Mouse (Mus musculus): Measurements from ENCODE around the gene Cyb561d2.

Cyb561d2 gene

GRCm38 (mm10) chr9:107521711-107522399 lies 20.1 kb downstream of the Cyb561d2 start:
- no peak for TF ChIP-seq GATA4 (IDR thresholded peaks at IDR 0.05; ENCODE audit: insufficient replicate concordance, low read length)

GRCm38 (mm10) chr9:107521190-107521589 lies 20.8 kb downstream of the Cyb561d2 start:
- TF ChIP-seq GATA4 (IDR thresholded peaks at IDR 0.05; ENCODE audit: insufficient replicate concordance, low read length) = no peak

DNA sequence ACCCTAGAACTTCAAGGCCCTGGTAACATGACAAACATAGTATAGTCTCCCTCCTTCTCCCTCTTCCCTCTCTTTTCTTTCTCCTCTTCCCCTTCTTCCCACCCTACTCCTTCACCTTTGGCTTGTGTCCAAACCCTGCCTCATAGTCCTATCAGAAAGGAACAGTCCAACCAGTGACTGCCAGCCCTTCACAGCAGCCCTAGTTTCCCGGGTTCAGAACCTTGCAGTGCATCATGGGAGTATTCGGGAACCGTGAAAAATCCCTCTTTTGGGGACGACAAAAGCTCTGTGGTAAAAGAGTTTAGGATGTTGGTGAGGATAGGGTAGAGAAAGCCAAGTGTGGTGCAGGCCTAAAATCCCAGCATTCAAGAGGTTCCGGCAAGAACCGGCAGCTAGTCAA lies 21.7 kb downstream of the Cyb561d2 start:
- TF ChIP-seq GATA4 (IDR thresholded peaks at IDR 0.05; ENCODE audit: insufficient replicate concordance, low read length) = no peak

- TF ChIP-seq GATA4 (IDR thresholded peaks at IDR 0.05; ENCODE audit: insufficient replicate concordance, low read length) = no peak
These were observed 27.6 kb downstream of the Cyb561d2 start for GRCm38 (mm10) chr9:107514303-107514955.

- no peak for TF ChIP-seq GATA4 (IDR thresholded peaks at IDR 0.05; ENCODE audit: insufficient replicate concordance, low read length)
These were observed 29.7 kb downstream of the Cyb561d2 start for GRCm38 (mm10) chr9:107512326-107512725.

GRCm38 (mm10) chr9:107511436-107511835 lies 30.6 kb downstream of the Cyb561d2 start:
- no peak for TF ChIP-seq GATA4 (IDR thresholded peaks at IDR 0.05; ENCODE audit: insufficient replicate concordance, low read length)

- no peak for TF ChIP-seq GATA4 (IDR thresholded peaks at IDR 0.05; ENCODE audit: insufficient replicate concordance, low read length)
These were observed 31.5 kb downstream of the Cyb561d2 start for GRCm38 (mm10) chr9:107510384-107511100.

GRCm38 (mm10) chr9:107508266-107508665 lies 33.7 kb downstream of the Cyb561d2 start:
- no peak for TF ChIP-seq GATA4 (IDR thresholded peaks at IDR 0.05; ENCODE audit: insufficient replicate concordance, low read length)

DNA sequence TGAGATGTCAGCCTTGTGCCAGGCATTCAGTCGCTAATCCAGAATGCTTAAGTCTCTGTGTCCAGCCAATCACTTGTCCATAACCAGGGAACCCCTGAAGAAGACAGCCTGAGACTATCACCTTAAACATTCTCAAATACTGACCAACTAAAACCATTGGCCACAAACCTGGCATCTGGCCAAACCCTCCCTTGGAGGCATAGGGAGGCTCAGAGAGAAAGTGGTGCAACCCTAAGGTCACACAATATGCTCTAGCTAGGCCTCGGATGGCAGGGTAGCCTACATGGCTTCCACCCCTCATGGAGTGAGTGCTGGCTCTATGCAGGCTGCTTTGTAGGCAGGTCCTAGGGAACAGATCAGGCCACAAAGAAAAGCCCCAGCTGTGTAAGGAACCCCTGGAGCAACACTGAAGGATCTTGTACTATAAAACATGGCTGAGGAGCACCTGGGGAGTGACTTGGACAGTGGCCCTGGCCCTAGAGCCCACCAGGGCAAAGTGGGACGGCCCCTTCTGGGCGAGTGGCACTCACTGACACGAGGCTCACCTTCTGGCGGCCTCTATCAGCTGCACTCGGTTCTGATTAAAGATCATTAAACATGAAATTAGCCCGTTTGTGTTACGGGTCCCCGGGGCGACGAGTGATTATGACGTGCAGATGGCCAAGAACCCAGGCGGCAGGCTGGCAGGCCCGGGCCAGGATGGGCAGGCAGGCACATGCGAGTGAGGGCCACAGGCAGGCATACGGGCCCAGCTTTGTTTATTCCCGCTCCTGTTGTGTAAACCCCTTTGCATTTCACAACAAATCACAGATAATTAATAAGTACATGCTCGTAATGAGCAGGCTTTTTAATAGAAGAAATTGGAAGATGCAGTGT lies 37.1 kb downstream of the Cyb561d2 start:
- no peak for TF ChIP-seq GATA4 (IDR thresholded peaks at IDR 0.05; ENCODE audit: insufficient replicate concordance, low read length)

DNA sequence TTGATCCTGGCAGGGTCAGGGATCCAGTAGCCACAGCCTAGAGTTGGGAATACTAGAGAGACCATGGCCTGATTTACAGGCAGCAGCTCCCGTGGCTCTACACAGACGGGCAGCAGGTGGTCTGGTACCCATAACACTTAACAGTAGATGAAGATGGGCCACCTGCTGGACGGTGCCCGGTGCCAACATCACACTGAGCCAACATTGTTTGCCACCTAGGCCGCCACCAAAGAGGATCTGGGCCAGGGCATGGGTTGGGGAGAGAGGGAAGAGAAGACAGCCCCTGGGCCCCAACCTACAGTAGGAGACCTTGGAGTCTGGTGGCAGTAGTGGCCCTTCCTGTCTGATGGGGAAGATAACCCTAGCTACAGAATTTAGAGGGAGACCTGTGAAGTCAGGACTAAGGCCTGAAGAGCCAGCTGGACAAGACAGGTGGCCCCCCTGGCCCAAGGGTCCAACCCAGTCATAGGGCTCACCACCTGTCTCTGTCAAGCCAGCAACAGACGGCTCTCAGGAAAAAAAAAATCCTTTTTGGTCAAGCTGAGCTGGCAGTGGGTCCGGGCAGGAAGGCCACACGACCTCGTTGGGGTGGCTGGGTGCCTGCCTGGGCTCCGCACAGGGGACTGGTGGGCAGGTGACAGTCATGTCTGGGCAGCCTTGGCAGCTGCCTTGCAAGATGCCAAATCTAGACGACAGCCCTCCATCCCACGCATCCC lies 39.7 kb downstream of the Cyb561d2 start:
- TF ChIP-seq GATA4 (IDR thresholded peaks at IDR 0.05; ENCODE audit: insufficient replicate concordance, low read length) = no peak

GRCm38 (mm10) chr9:107500708-107501286 lies 41.2 kb downstream of the Cyb561d2 start:
- no peak for TF ChIP-seq GATA4 (IDR thresholded peaks at IDR 0.05; ENCODE audit: insufficient replicate concordance, low read length)

- TF ChIP-seq GATA4 (IDR thresholded peaks at IDR 0.05; ENCODE audit: insufficient replicate concordance, low read length) = no peak
These were observed 45.6 kb downstream of the Cyb561d2 start for GRCm38 (mm10) chr9:107496359-107496758.

DNA sequence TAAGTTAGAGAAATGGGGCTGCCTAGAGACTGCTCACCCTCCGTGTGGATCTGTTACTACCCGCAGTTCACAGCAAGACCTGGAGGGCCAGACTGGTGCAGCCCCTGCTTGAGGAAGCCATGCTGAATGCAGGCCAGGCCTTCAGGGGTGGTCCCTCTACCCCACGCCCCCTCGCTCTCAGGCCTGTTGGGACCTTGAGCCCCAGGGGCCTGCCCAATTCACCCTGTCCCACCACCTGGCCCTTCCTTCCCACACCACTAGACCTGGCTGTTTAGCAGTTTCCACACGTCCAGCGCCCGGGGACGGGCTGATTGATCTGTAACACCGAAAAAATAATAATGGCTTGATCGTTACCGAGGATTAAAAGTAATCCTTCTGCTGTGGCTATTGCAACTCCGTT lies 47.8 kb downstream of the Cyb561d2 start:
- no peak for TF ChIP-seq GATA4 (IDR thresholded peaks at IDR 0.05; ENCODE audit: insufficient replicate concordance, low read length)

- no peak for TF ChIP-seq GATA4 (IDR thresholded peaks at IDR 0.05; ENCODE audit: insufficient replicate concordance, low read length)
These were observed 48.5 kb downstream of the Cyb561d2 start for GRCm38 (mm10) chr9:107493511-107493910.

All from liver, adult (tissue).